Mouse (Mus musculus) limb, embryonic 13.5 days (tissue): ENCODE data around the gene Tmem238. TPM values are rescaled to one million over a fixed set of nuclear protein-coding genes. Genes with fewer than 3 reads are reported as not detected.

Source experiments
- ATAC-seq: fragments of 200-750 bp; cut with Nextera tagmentation; 2 replicates; pipeline ENCODE4 v1.8.0; 2017; ENCODE audit warnings: low read depth, moderate number of reproducible peaks, moderate TSS enrichment; ENCODE audit not compliant: low FRiP score
- H3K27ac ChIP-seq: fragments of 300-500 bp; sonication (generic); 2 replicates; pipeline ENCODE4 v1.5.1; 2015; ENCODE audit warnings: inconsistent platforms, mild to moderate bottlenecking, moderate library complexity
- H3K27me3 ChIP-seq: fragments of 300-500 bp; sonication (generic); 2 replicates; pipeline ENCODE4 v1.6.1; 2015; ENCODE audit warnings: mild to moderate bottlenecking, inconsistent platforms
- H3K36me3 ChIP-seq: fragments of 300-500 bp; sonication (generic); 2 replicates; pipeline ENCODE4 v1.6.1; 2015; ENCODE audit warnings: inconsistent platforms, mild to moderate bottlenecking, moderate library complexity
- H3K4me1 ChIP-seq: fragments of 300-500 bp; sonication (generic); 2 replicates; pipeline ENCODE4 v1.6.1; 2015; ENCODE audit warnings: inconsistent platforms
- H3K4me2 ChIP-seq: fragments of 300-500 bp; sonication (generic); replicated peaks from 2 replicates; pipeline ENCODE4 v1.6.1; 2015; ENCODE audit warnings: inconsistent platforms, mild to moderate bottlenecking, moderate library complexity
- H3K4me3 ChIP-seq: fragments of 300-500 bp; sonication (generic); 2 replicates; pipeline ENCODE4 v1.5.1; 2015; ENCODE audit warnings: moderate library complexity, mild to moderate bottlenecking, inconsistent platforms
- H3K9ac ChIP-seq: fragments of 300-500 bp; sonication (generic); 2 replicates; pipeline ENCODE4 v1.6.1; 2015; ENCODE audit warnings: mild to moderate bottlenecking, inconsistent platforms
- H3K9me3 ChIP-seq: fragments of 300-500 bp; sonication (generic); 2 replicates; pipeline ENCODE4 v1.6.1; 2016; ENCODE audit warnings: inconsistent platforms
- WGBS: fragments of 180-500 bp; shearing (Covaris S2); methylation state at CpG from one replicate; pipeline ENCODE4 v1.1.7; 2015; 5-methylcytosine and 5-hydroxymethylcytosine counted together
- polyA plus RNA-seq: library from polyadenylated mRNA; unstranded; fragments of >200 nt; fragmentation: Nextera tagmentation; extraction: Ambion mirVana; gene quantifications from 2 replicates; pipeline ENCODE4 v1.2.1, GENCODE M21; 2015

Gene Tmem238
- polyA plus RNA-seq, 1 experiment from 2014 or later: 7.3 TPM

- Histone ChIP-seq H3K36me3 (no peaks in the 10 kb centered on the region), H3K27ac (no peak overlapping the region), H3K4me3 (no peak overlapping the region), H3K4me1 (no peaks in the 10 kb centered on the region), H3K9me3 (no peaks in the 10 kb centered on the region), H3K9ac (no peak overlapping the region), H3K27me3 (no peaks in the 10 kb centered on the region; the same call in 1 of the 2 replicates), H3K4me2 (no peak overlapping the region)
- WGBS: 59% methylated on average over 1 of the region's 1 CpGs
- no peak for ATAC-seq
Observed at GRCm38 (mm10) chr7:4759670-4760069, 29.8 kb downstream of the Tmem238 start.

DNA sequence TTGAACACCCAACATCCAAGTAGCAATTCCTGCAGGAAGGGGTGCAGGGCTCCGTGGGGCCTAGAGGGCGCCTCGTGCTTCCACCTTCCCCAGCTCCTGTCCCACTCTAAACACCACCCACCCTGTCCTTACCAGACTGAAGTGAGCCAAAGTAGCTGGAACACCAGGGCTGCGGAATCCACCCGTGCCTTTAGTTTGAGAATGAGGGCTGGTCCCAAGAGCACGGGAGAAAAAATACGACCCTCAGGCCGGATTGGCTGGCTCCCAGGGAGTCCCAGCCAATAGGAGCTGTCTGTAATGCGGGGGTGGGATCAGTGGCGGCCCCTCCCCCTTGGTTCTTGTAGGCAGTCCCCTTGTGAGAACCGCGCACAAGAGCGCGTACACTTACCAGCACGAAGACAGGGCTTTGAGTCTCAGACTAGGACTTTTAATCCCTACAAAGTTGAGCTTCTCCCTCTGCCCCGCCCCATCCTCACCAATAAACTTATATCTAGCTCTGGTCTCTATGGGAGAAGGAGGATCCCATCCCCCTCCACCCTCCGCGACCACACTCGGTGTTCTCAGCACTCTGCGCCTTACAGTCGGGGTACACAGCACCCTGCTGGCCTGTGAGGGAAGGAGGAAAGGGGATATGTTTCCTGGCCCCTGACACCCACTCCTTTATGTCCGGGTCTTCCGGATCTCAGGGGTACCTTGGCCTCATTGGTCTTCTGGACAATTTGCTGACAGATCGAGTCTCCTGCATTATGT lies 36.5 kb downstream of the Tmem238 start, which contains the start of gene Cox6b2:
Gene Cox6b2 (minus strand): TSS at position 274 of the 750 bp plus-strand sequence.
- WGBS: 4% methylated on average over 24 of the region's 24 CpGs
- Histone ChIP-seq H3K4me3 (peak within 1 kb of the TSS; percentile 47), H3K9me3 (no peaks in the 10 kb centered on the region), H3K4me2 (peak within 1 kb of the TSS; percentile 65), H3K4me1 (peaks cover 21% of the 10 kb centered on the region), H3K27ac (peak within 1 kb of the TSS; percentile 53; the same call in 1 of the 2 replicates), H3K36me3 (peaks cover 9% of the 10 kb centered on the region), H3K9ac (peak within 1 kb of the TSS; percentile 56), H3K27me3 (no peaks in the 10 kb centered on the region)
- ATAC-seq: peak; percentile 96

DNA sequence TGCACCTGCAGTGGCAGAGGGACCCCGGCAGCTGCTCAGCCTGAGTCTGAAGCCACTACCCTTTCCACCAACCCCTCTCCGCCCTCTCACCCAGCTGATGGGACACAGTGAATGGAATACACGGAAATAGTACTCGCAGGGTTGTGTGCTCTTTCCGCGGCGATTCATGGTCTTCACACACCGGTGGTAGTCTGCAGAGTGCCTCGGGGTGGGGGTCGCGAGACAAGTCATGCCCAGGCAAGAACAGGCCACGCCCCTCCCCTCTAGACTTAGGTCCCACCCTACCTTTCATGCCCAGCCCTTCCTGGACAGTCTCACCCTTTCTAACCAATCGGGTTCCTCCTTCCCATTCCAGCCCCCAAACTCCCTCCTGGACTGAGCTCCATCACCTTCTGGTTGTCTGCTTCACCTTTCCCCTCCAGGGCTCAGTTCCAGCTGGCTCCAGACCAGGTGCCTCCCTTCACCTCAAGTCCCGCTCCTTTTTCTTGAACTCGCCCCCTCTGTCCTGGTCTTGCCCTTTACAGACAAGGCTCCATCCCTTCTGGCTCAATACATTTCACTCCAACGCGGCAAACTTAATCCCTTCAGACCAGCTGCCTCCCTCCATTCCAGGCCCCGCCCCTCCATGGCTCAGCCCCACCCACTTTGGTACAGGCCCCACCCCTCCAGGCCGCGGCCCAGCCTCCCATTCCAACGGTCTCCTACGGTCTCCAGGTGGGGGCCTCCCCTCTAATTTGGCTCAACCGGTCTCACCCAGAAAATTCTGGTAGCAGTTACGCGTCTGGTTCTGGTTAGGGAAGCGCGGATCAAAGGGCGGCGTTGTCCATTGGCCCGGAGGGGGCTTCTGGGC lies 37.3 kb downstream of the Tmem238 start:
- WGBS: 1% methylated on average over 30 of the region's 30 CpGs
- no peaks in the 10 kb centered on the region for H3K9me3 ChIP-seq
- no peaks in the 10 kb centered on the region for H3K27me3 ChIP-seq
- H3K4me2 ChIP-seq: peak overlapping the region; percentile 65
- peak overlapping the region; percentile 53; the same call in 1 of the 2 replicates for H3K27ac ChIP-seq
- H3K9ac ChIP-seq: peak overlapping the region; percentile 56
- peaks cover 9% of the 10 kb centered on the region for H3K36me3 ChIP-seq
- peak; percentile 81 for ATAC-seq
- peak overlapping the region; percentile 47 for H3K4me3 ChIP-seq
- peaks cover 21% of the 10 kb centered on the region for H3K4me1 ChIP-seq

DNA sequence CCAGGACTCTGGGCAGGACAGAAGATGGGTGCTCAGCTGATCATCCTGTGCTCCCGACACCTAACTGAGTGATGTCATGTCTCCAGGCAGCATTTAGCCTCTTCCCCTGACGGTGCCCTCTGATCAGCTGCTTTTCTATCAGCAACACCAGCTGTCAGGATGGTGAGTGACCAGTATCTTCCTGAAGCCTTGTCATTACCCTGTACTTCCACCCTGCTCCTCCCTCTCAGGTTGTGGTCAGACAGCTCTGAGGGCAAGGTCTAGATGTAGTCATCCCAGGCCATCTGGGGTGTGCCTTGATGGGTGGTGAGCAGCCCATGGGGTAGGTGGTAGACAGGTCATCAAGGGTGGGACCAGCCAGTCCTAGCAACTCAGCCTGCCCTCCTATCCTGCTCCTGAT lies 40.3 kb downstream of the Tmem238 start:
- H3K27ac ChIP-seq: no peak overlapping the region
- H3K4me3 ChIP-seq: no peak overlapping the region
- ATAC-seq: no peak
- no peaks in the 10 kb centered on the region for H3K27me3 ChIP-seq
- H3K4me1 ChIP-seq: peaks cover 21% of the 10 kb centered on the region
- H3K4me2 ChIP-seq: no peak overlapping the region
- no peaks in the 10 kb centered on the region for H3K9me3 ChIP-seq
- WGBS: 88% methylated on average over 2 of the region's 2 CpGs
- peaks cover 32% of the 10 kb centered on the region for H3K36me3 ChIP-seq
- no peak overlapping the region for H3K9ac ChIP-seq

GRCm38 (mm10) chr7:4748321-4748720 lies 41.1 kb downstream of the Tmem238 start:
- peaks cover 40% of the 10 kb centered on the region for H3K36me3 ChIP-seq
- no peak overlapping the region for H3K4me2 ChIP-seq
- peaks cover 21% of the 10 kb centered on the region for H3K4me1 ChIP-seq
- H3K9me3 ChIP-seq: no peaks in the 10 kb centered on the region
- no peak overlapping the region for H3K9ac ChIP-seq
- no peaks in the 10 kb centered on the region for H3K27me3 ChIP-seq
- 73% methylated on average over 4 of the region's 4 CpGs for WGBS
- ATAC-seq: no peak
- H3K27ac ChIP-seq: no peak overlapping the region
- no peak overlapping the region for H3K4me3 ChIP-seq

DNA sequence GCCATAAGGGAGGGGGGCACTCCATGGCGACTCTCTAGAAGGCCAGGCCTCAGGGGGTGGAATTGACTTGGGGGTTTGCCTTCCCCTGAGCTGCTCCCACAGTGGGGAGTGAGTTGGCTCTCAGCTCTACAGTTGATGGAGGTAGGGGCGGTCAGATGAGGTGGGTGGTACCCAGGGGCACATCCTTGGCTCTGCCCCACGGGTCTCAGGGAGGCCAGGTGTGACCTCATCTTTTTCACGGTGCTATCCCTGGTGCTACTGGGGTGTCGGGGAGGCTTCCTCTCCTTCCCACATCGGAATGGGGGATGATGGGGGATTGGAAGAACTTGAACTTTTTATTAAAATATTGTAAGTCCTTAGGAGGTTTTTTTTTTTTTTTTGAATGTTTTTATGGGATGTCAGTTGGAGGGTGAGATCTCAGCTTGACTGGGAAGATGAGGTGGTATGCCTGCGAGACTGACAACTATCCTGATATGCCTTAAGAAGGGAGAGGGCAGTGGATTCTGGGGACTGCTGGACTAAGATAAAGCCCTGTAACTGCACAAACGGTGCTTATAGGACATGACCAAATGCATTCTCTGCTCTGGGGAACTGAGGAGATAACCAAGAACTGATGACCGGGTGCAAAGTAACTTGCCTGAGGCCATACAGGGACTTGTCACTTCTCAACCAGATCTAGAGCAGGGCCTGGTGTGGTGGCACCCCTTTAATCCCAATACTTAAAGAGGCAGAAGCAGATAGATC lies 42.1 kb downstream of the Tmem238 start:
- no peaks in the 10 kb centered on the region for H3K27me3 ChIP-seq
- no peak for ATAC-seq
- no peaks in the 10 kb centered on the region for H3K9me3 ChIP-seq
- peaks cover 49% of the 10 kb centered on the region for H3K36me3 ChIP-seq
- H3K4me3 ChIP-seq: no peak overlapping the region
- H3K27ac ChIP-seq: no peak overlapping the region
- WGBS: 64% methylated on average over 9 of the region's 9 CpGs
- no peak overlapping the region for H3K4me2 ChIP-seq
- no peak overlapping the region for H3K9ac ChIP-seq
- peaks cover 17% of the 10 kb centered on the region for H3K4me1 ChIP-seq

GRCm38 (mm10) chr7:4746326-4746980 lies 43.0 kb downstream of the Tmem238 start:
- ATAC-seq: no peak
- no peak overlapping the region for H3K4me2 ChIP-seq
- peaks cover 17% of the 10 kb centered on the region for H3K4me1 ChIP-seq
- no peak overlapping the region for H3K27ac ChIP-seq
- H3K9ac ChIP-seq: no peak overlapping the region
- H3K36me3 ChIP-seq: peaks cover 53% of the 10 kb centered on the region
- 84% methylated on average over 22 of the region's 22 CpGs for WGBS
- H3K27me3 ChIP-seq: no peaks in the 10 kb centered on the region
- H3K4me3 ChIP-seq: no peak overlapping the region
- H3K9me3 ChIP-seq: no peaks in the 10 kb centered on the region

GRCm38 (mm10) chr7:4744886-4745285 lies 44.6 kb downstream of the Tmem238 start:
- H3K9me3 ChIP-seq: no peaks in the 10 kb centered on the region
- peaks cover 25% of the 10 kb centered on the region for H3K4me1 ChIP-seq
- no peak for ATAC-seq
- no peak overlapping the region for H3K27ac ChIP-seq
- H3K4me3 ChIP-seq: no peak overlapping the region
- no peaks in the 10 kb centered on the region for H3K27me3 ChIP-seq
- peaks cover 53% of the 10 kb centered on the region for H3K36me3 ChIP-seq
- H3K9ac ChIP-seq: no peak overlapping the region
- no peak overlapping the region for H3K4me2 ChIP-seq
- 95% methylated on average over 6 of the region's 6 CpGs for WGBS

GRCm38 (mm10) chr7:4743354-4743753 lies 46.1 kb downstream of the Tmem238 start:
- Histone ChIP-seq H3K27me3 (no peaks in the 10 kb centered on the region), H3K27ac (no peak overlapping the region), H3K4me2 (no peak overlapping the region), H3K4me1 (peaks cover 32% of the 10 kb centered on the region), H3K36me3 (peaks cover 44% of the 10 kb centered on the region), H3K9me3 (no peaks in the 10 kb centered on the region), H3K9ac (no peak overlapping the region; the same call in 1 of the 2 replicates), H3K4me3 (no peak overlapping the region)
- no peak for ATAC-seq
- WGBS: 69% methylated on average over 2 of the region's 2 CpGs

DNA sequence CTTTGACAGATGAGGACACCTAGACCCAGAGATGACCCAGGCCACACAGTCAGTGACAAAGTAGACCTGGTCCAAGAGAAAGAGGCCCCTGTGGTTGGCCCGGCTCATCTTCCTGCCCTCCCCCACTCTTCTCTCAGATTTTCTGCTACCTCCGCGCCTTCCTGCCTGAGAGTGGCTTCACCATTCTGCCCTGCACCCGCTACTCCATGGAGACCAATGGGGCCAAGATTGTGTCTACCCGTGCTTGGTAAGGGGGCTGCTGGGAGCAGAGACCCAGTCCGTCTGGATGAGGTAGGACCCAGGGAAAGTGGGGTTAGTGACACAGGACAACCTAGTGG lies 47.0 kb downstream of the Tmem238 start:
- Histone ChIP-seq H3K27ac (no peak overlapping the region), H3K4me2 (0 out of 2 replicates have a peak overlapping the region, but pooled peaks have one; percentile 7), H3K4me3 (0 out of 2 replicates have a peak overlapping the region, but pooled peaks have one; percentile 3), H3K4me1 (peaks cover 32% of the 10 kb centered on the region), H3K27me3 (no peaks in the 10 kb centered on the region), H3K9ac (peak overlapping the region; percentile 86), H3K9me3 (no peaks in the 10 kb centered on the region), H3K36me3 (peaks cover 44% of the 10 kb centered on the region)
- no peak for ATAC-seq
- WGBS: 91% methylated on average over 6 of the region's 6 CpGs

GRCm38 (mm10) chr7:4741672-4742481 lies 47.6 kb downstream of the Tmem238 start:
- H3K27me3 ChIP-seq: no peaks in the 10 kb centered on the region
- no peak for ATAC-seq
- peaks cover 32% of the 10 kb centered on the region for H3K4me1 ChIP-seq
- H3K4me2 ChIP-seq: peak overlapping the region; percentile 90
- H3K9me3 ChIP-seq: no peaks in the 10 kb centered on the region
- H3K4me3 ChIP-seq: peak overlapping the region; percentile 78
- 0 out of 2 replicates have a peak overlapping the region, but pooled peaks have one; percentile 89 for H3K27ac ChIP-seq
- WGBS: 82% methylated on average over 21 of the region's 21 CpGs
- H3K9ac ChIP-seq: peak overlapping the region; percentile 86
- peaks cover 41% of the 10 kb centered on the region for H3K36me3 ChIP-seq
